Mouse (Mus musculus) urinary bladder, postnatal 25 days (tissue): ENCODE measurements at regions not wholly inside any gene's neighbourhood (a gene's known extent, or its start where the extent isn't known, plus 50 kb on each side); places are given as distances from the start of the nearest gene placed in this dataset.

Experiments
- DNase-seq: peaks from one replicate; pipeline ENCODE4 v3.0.0; 2022; ENCODE audit warnings: low spot score

DNA sequence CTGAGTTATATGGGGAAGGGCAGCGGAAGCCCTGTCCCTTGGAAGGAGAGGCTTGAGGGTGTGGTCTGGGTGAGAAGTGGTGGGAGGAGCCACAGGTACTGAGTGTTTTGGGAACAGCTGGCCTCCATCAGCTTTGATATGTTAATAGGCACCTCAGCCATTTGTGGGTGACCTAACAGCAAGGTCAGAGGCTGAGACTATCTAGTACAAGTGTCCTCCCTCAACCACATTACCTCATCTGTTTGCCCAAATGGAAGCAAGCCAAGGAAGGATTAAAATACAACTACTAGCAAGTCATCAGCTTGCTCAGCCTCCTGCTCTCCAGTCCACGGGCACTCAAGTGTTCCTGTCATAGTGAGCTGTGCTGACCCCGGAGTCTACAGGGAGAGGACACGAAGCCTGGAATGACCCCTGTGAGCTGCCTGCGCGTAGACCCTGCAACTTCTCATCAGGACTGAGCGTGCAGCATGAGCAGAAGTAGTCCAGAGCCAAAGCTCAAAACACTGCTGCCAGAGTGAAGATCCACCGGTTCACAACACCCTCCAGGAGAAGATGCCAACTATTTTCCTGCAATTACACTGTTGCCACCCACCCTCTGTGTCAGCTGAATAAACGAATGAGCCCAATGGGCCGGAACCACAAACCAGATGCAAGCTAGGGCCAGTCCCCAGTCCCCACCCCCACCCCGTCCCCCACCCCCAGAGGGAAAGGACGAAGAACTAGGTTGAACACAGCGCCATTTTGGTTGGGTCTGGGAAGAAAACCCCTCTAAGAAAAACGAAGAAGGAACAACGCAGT lies 239.6 kb downstream of the Qk start:
- DNase-seq, result no peak

GRCm38 (mm10) chr17:10078536-10079319 lies 240.9 kb downstream of the Qk start:
- no peak for DNase-seq

DNA sequence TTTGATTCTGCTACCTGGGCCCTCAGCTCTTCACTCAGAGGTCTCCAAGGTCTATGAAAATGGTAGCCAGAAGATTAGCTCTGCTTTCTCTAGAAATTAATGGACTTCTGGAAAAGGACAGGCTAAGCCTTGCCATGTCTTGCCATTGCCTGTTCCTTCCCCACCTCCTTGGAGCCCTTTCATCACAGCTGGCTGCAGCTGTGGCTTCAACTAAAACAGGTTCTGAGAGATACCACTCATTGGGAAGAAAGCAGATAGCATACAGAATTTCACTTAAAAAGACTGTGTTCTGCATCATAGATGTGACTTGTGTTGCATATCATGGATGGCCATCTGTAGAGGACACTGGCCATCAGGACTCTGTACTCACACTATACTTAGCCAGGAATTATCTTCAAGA lies 246.4 kb downstream of the Qk start:
- DNase-seq, result no peak

- DNase-seq, result no peak
Observed at GRCm38 (mm10) chr17:10069251-10069650, 250.4 kb downstream of the Qk start.

DNA sequence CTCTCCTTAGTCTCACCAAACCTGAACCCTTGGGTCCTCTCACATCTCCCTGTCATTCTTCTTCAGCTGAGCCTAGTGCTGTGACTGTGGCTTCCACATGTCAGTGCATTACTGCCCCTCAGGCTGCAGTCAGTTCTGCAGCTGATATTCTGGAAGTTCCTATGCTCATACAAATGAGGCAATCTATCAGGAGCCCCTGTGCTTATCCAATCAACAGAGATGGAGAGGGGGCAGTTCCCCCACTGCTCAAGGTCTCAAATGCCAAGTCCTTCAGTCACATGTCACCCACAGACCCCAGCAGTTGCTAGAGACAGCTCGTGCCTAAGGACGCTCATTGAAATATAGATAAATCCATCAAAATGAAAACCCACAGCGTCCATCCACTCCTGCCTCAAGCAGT lies 254.5 kb downstream of the Qk start:
- no peak for DNase-seq

DNA sequence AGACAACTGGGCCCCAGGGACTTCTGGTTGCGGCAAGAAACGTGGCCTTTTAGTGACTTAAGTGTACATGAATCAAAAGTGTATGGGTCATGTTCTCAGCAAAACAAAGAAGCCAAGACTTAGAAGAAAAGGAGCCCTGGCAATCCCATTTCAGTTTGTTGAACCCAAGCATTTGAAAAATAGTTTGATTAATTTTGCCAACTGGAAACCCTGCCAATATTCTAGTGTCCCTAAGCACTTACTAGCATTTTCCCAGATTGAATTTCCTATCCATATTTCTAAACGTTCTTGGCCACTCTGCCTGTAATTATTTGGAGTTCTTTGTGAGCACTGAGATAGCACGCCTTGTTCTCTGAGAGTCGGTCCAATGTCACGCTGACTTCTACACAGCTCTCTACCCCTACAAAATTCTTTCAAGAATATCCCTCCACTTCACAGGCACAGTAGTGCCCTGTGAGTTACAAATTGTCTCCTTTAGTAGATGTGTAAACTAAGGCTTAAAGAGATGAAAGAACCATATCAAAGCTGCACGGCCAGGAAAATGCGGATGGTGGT lies 257.0 kb downstream of the Qk start:
- DNase-seq, result no peak

DNA sequence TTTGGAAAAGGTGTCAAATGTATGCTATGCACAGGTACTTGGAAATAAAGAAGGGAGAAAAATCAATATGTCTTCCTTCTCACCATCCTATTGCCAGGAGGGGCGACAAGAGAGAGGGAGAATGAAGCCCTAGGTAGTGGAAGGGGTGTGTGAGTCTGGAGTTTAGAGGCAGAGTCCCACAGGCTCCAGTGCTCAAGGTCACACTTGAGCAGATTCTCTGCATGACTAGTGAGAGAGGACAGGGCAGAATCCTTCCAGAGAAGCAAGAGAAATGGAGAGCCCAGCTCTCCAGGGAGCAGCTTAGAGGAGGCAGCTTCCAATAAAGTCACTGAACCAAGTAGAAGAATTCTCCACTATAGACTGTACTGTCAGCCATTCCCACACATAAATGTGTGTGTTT lies 261.9 kb downstream of the Qk start:
- DNase-seq, result no peak

DNA sequence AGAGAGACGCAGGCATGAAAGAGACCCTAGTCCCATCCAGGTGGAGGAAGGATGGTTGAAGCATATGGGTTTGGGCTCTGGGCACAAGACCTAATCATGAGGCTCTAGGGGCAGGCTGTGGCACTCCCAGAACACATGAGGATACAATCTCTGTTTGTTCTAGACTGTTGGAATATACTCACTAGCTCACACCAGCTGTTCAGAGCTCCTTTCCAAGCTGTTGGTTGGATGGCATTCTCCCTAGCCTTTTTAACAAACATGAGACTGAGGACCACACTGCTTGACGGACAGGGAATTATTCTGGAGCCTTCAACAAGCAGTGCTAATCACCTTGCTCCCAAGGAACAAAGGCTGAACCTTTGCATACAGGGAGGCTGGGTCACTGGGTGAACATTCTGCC lies 263.6 kb downstream of the Qk start:
- DNase-seq, result no peak

- no peak for DNase-seq
Observed at GRCm38 (mm10) chr17:10054375-10054774, 265.3 kb downstream of the Qk start.

DNA sequence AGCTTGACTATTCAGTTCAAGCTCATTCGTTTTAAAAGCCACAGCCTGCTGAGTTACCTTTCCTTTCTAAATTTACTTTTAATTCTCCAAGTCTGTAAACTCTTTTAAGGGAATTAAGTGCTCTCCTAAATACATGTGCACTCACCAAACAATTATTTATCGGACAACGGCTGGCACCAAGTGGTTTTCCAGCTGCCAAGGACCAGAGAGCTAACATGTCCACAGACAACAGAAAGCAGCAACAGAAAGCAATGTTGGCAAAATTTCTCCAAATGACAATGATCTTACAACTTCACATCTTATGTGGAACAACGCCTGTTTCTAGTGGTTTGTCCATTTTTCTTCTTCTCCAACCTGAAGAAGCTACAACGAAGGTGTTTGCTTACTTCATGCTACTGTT lies 275.3 kb downstream of the Qk start:
- DNase-seq, result no peak

DNA sequence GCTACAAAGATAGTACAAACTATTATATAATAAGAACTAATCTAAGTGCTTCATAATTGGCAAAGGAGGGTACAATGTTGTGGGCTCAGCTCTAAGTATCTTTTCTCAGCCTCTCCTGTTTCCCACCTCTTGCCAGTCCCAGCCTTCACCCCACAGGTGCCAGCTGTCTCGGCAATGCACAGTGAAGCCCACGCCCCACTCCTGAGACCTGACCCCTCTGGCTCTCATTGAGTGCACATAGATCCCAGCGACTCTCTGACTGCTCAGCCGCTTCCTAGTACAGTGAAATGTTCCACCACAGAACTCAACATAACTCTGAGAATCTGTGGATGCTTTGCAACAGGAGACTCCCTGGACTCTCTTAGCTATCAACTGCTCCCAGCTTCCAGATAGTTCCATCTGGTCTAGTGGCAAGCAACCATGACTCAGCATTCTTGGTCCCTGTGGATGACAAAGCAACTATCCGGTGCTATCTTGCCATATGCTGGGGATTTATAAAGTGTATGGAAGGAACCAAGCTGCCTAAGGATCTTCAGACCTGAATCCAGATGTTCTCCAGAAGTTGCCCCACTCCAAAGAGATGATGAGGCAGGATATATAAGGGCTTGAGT lies 277.5 kb downstream of the Qk start:
- DNase-seq, result no peak

- no peak for DNase-seq
Observed at GRCm38 (mm10) chr17:10040951-10041359, 278.7 kb downstream of the Qk start.

DNA sequence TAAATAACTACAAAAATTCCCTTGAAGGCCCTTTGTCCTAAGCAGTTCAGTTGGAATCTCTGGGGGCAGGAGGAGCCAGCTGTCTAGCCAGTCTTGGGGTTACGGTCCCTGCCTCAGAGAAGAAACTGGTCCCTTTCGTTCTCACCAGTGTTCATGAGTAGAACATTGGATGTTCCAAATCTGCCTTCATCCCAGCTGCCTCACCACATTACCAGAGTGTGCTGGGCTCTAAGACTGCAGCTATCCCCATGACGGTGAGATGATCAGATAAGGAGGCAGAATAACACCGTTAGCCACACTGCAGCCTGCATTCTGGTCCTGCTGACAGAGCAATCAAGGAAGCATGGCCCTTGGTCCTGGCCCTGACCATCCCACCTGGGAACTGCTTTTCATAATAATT lies 279.3 kb downstream of the Qk start:
- no peak for DNase-seq

- no peak for DNase-seq
Observed at GRCm38 (mm10) chr17:10037799-10038445, 281.7 kb downstream of the Qk start.

DNA sequence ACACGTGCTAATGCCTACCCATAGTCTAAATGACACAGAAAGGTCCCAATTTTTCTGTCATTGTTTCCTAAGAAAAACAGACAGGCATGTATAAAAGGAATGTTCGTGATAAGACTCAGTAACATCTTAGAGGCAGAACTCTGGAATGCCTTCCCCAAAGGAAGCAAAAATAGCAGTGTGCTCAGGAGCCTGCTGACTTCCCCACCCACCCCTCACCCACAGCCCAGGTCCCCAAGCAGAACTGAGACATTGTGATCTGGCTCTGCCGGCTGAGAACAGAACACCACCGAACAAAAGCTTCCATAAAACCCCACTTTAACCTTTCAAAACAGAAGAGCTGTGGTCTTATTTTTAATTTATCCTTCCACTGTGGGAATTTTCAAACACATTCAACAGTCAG lies 286.1 kb downstream of the Qk start:
- DNase-seq, result no peak

DNA sequence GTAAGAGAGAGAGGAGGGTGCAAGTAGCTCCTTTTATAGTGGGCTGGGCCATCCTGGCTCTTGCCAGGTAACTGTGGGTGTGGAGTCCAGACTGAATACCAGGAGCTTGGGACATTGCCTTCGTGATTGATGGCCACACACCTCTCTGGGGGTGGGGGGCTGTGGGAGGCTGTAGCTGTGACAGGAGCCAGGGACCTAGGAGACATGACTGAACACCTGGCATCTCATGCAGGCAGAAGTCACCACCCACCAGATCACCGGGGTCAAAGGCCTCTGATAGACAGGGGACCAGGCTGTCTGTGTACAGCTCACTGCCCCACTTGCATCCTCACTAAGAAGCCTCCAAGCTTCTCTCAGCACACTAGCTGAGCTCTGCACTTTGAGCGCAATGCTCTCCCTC lies 288.6 kb downstream of the Qk start:
- no peak for DNase-seq

- no peak for DNase-seq
Observed at GRCm38 (mm10) chr17:10026770-10027169, 292.9 kb downstream of the Qk start.

GRCm38 (mm10) chr17:10025212-10025611 lies 294.4 kb downstream of the Qk start:
- no peak for DNase-seq

DNA sequence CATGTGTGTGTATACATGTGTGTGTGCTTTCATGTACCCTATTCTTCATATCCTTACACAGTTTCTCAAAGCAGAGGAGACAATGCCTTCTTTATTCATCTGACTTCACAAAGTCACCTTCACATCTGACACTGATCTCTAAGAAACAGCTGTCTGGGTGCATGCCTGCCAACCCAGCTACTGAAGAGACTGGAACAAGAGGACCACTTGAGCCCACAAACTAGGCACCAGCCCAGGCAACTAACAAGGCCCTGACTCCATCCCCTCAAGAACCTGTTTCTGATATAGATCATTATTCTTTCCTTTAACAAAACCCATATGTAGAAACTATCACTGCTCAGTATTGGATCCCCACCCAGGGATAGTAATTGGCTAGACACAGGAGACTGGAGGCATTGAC lies 295.3 kb downstream of the Qk start:
- no peak for DNase-seq

DNA sequence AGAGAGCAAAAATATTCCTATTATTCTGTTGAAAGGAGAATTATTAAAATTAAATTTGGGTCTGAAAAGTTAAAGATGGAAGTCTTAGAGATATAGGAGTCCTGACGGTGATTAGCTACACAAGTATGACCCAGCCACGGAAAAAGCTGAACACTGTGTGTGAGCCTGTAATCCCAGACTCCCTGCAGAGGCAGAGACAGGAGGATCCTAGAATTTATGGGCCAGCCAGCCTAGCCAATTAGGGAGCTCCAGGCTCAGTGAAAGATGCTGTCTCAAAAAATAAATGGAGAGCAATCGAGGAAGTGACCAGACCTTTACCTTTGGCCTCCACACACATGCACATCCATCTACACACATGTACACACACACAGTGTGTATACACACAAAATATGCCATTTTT lies 307.5 kb downstream of the Qk start:
- no peak for DNase-seq

GRCm38 (mm10) chr17:10011728-10012127 lies 307.9 kb downstream of the Qk start:
- no peak for DNase-seq

DNA sequence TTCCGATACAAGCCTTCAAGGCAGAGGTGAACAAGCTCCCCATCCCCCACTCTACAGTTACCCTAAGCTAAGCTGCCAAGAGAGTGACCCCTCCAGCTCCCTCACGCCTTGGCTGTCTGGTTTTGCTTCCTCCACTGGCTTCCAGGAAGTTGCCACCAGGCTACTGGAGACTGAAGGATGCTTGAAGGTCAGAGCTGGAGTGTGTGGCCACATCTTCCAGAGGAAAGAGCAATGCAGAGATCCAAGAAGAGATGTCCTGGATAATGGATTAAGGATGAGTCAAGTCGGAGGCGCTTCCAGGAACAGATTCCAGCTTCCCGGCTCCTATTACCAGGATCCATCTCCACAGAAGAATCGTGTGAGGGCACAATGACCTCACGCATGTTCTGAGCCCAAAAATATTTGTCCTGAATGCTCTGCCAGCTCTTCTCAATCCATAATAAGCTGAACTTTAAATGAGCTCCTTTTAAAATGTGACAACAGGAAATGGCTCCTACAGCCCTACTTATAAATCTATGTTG lies 318.5 kb downstream of the Qk start:
- DNase-seq, result no peak
